Comparison of ENCODE assay signal across 26 mouse cellular contexts in the genomic region with DNA sequence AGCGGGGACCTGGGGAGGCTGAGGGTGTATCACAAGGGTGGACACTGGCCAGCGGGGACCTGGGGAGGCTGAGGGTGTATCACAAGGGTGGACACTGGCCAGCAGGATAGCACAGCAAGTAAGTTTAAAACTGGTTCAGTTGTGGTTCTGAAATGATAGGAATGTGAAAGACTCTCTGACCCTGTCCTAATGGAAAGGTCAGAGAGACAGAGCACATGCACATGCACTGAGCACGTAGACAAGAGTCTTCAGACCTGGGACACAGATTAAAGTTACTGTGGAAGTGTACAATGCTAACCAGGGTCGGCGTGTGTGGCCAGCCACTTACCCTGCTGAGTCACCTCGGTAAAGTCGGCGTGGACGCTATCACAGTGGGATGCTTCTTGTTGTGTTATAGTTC. TPM values are rescaled to one million over a fixed set of nuclear protein-coding genes. Genes with fewer than 3 reads are reported as not detected.
DNase-seq lines count a peak whose midpoint lies in the region; ATAC-seq and TF ChIP-seq lines count a peak whose summit lies in the region.
"Had no signal": no experiment of that assay in that cellular context is flagged by ENCODE, and none has a peak within 500 bp of the region (broad histone marks: within the 10 kb centered on the region; RNA-seq: fewer than 3 reads in every experiment).

No protein-coding gene starts in this region.

- no peak for TF ChIP-seq EP300 in liver, postnatal 0 days (IDR thresholded peaks at IDR 0.05; ENCODE audit: low read depth)

- DNase-seq in heart, embryonic 10.5 days (ENCODE audit: low spot score) = no peak
- no peak for DNase-seq in heart, adult 8-10 months (ENCODE audit: low spot score)
- no peak for DNase-seq in liver, postnatal 0 days
- no peak for DNase-seq in liver, embryonic 11.5 days (ENCODE audit: low spot score)
- DNase-seq: adrenal gland, postnatal 10 days; adrenal gland, postnatal 36 days; B cell, adult 2 months; cerebellum, adult 18-20 months; cerebellum, adult 9-10 months; cerebellum, postnatal 14 days; gastrocnemius, postnatal 10 days; gastrocnemius, postnatal 36 days had no signal

- H3K9ac ChIP-seq in heart, embryonic 11.5 days (ENCODE audit: low read depth, low read length) = no peak overlapping the region
- no peak overlapping the region for H3K9ac ChIP-seq in heart, embryonic 16.5 days (ENCODE audit: low read length)
- 0 out of 2 replicates have a peak overlapping the region, but pooled peaks have one; percentile 21 for H3K9ac ChIP-seq in liver, postnatal 0 days (replicated peaks)
- no peak overlapping the region for H3K9ac ChIP-seq in liver, embryonic 11.5 days (ENCODE audit: low read depth, low read length)
- H3K9ac ChIP-seq: forebrain, embryonic 13.5 days; heart, embryonic 12.5 days; hindbrain, embryonic 14.5 days had no signal

- H3K36me3 ChIP-seq in heart, embryonic 10.5 days = peaks cover 31% of the 10 kb centered on the region
- no peaks in the 10 kb centered on the region; the same call in 1 of the 2 replicates for H3K36me3 ChIP-seq in heart, embryonic 11.5 days (ENCODE audit: control insufficient read depth, insufficient read depth, low read length)
- H3K36me3 ChIP-seq in heart, embryonic 16.5 days (ENCODE audit: control insufficient read depth, insufficient read depth) = peaks cover 8% of the 10 kb centered on the region; the same call in 1 of the 2 replicates
- H3K36me3 ChIP-seq in liver, postnatal 0 days (replicated peaks; ENCODE audit: insufficient read depth, low read length) = no peaks in the 10 kb centered on the region; the same call in 1 of the 2 replicates
- no peaks in the 10 kb centered on the region for H3K36me3 ChIP-seq in liver, embryonic 11.5 days (ENCODE audit: control insufficient read depth, insufficient read depth, low read length)
- H3K36me3 ChIP-seq: G1E had no signal

- no peak overlapping the region for H3K4me2 ChIP-seq in heart, embryonic 11.5 days
- no peak overlapping the region for H3K4me2 ChIP-seq in heart, embryonic 16.5 days (ENCODE audit: low read depth, low read length)
- H3K4me2 ChIP-seq in liver, postnatal 0 days (ENCODE audit: low read depth, low read length) = no peak overlapping the region
- no peak overlapping the region for H3K4me2 ChIP-seq in liver, embryonic 11.5 days
- H3K4me2 ChIP-seq: forebrain, embryonic 13.5 days; heart, embryonic 12.5 days; hindbrain, embryonic 14.5 days had no signal

- no peak overlapping the region for H3K4me3 ChIP-seq in heart, embryonic 10.5 days
- no peak overlapping the region for H3K4me3 ChIP-seq in heart, embryonic 11.5 days (ENCODE audit: low read depth, low read length)
- no peak overlapping the region for H3K4me3 ChIP-seq in heart, embryonic 16.5 days (ENCODE audit: low read length)
- no peak overlapping the region for H3K4me3 ChIP-seq in liver, postnatal 0 days (ENCODE audit: low read depth, low read length)
- no peak overlapping the region for H3K4me3 ChIP-seq in liver, embryonic 11.5 days (ENCODE audit: low read depth, low read length)
- H3K4me3 ChIP-seq: forebrain, embryonic 10.5 days; forebrain, embryonic 13.5 days; heart, embryonic 12.5 days had no signal

- no peak for TF ChIP-seq CTCF in liver, postnatal 0 days (IDR thresholded peaks at IDR 0.05; ENCODE audit: low read depth)

- H3K27ac ChIP-seq in heart, embryonic 10.5 days = 0 out of 2 replicates have a peak overlapping the region, but pooled peaks have one; percentile 16
- no peak overlapping the region for H3K27ac ChIP-seq in heart, embryonic 11.5 days (ENCODE audit: low read depth, low read length)
- peak overlapping the region; percentile 45 for H3K27ac ChIP-seq in heart, embryonic 16.5 days (ENCODE audit: low read length)
- H3K27ac ChIP-seq in liver, postnatal 0 days (ENCODE audit: low read depth) = peak overlapping the region; percentile 39; the same call in 1 of the 2 replicates
- no peak overlapping the region for H3K27ac ChIP-seq in liver, embryonic 11.5 days (ENCODE audit: low read depth, low read length)
- H3K27ac ChIP-seq: forebrain, embryonic 10.5 days; forebrain, embryonic 13.5 days; hindbrain, embryonic 14.5 days; hindbrain, postnatal 0 days had no signal

- 67% methylated on average over 9 of the region's 9 CpGs for WGBS in heart, embryonic 10.5 days
- 64% methylated on average over 8 of the region's 9 CpGs for WGBS in heart, embryonic 11.5 days (ENCODE audit: insufficient replicate concordance)
- 58% methylated on average over 8 of the region's 9 CpGs for WGBS in heart, embryonic 16.5 days
- 67% methylated on average over 8 of the region's 9 CpGs for WGBS in liver, postnatal 0 days (ENCODE audit: insufficient replicate concordance)
- 82% methylated on average over 8 of the region's 9 CpGs for WGBS in liver, embryonic 11.5 days

- H3K9me3 ChIP-seq in heart, embryonic 10.5 days = no peaks in the 10 kb centered on the region
- H3K9me3 ChIP-seq in heart, embryonic 11.5 days (replicated peaks; ENCODE audit: control insufficient read depth, low read length) = no peaks in the 10 kb centered on the region
- no peaks in the 10 kb centered on the region for H3K9me3 ChIP-seq in heart, embryonic 16.5 days (replicated peaks; ENCODE audit: control insufficient read depth, low read length)
- H3K9me3 ChIP-seq in liver, postnatal 0 days (ENCODE audit: low read length) = no peaks in the 10 kb centered on the region
- H3K9me3 ChIP-seq in liver, embryonic 11.5 days (ENCODE audit: control insufficient read depth, low read length) = no peaks in the 10 kb centered on the region
- H3K9me3 ChIP-seq: forebrain, embryonic 10.5 days; forebrain, embryonic 13.5 days; heart, embryonic 12.5 days had no signal

- no peak for ATAC-seq in heart, embryonic 11.5 days (replicated peaks; ENCODE audit: insufficient number of reproducible peaks, low FRiP score, low TSS enrichment)
- ATAC-seq in heart, embryonic 16.5 days (replicated peaks; ENCODE audit: extremely low read depth, insufficient read depth, low FRiP score) = peak; percentile 50; the same call in 1 of the 2 replicates
- no peak for ATAC-seq in liver, postnatal 0 days
- ATAC-seq in liver, embryonic 11.5 days (replicated peaks; ENCODE audit: low FRiP score) = no peak
- ATAC-seq: forebrain, embryonic 13.5 days; forebrain, embryonic 16.5 days; hindbrain, postnatal 0 days; inflammation-experienced regulatory T-cells, adult 6 months; intestine, embryonic 16.5 days; Patski had no signal

- no peaks in the 10 kb centered on the region for H3K27me3 ChIP-seq in heart, embryonic 10.5 days (ENCODE audit: insufficient read depth, poor library complexity, severe bottlenecking)
- no peaks in the 10 kb centered on the region for H3K27me3 ChIP-seq in heart, embryonic 11.5 days (ENCODE audit: control insufficient read depth, insufficient read depth, low read length)
- no peaks in the 10 kb centered on the region for H3K27me3 ChIP-seq in heart, embryonic 16.5 days (ENCODE audit: control insufficient read depth, insufficient read depth, low read length)
- no peaks in the 10 kb centered on the region for H3K27me3 ChIP-seq in liver, postnatal 0 days (ENCODE audit: insufficient read depth, low read length)
- H3K27me3 ChIP-seq in liver, embryonic 11.5 days (replicated peaks; ENCODE audit: control insufficient read depth, insufficient read depth, low read length) = no peaks in the 10 kb centered on the region
- H3K27me3 ChIP-seq: CH12.LX; forebrain, embryonic 13.5 days; heart, embryonic 12.5 days; Patski had no signal

- peaks cover 40% of the 10 kb centered on the region for H3K4me1 ChIP-seq in heart, embryonic 10.5 days
- H3K4me1 ChIP-seq in heart, embryonic 11.5 days (ENCODE audit: control insufficient read depth, insufficient read depth, low read length) = peaks cover 9% of the 10 kb centered on the region
- H3K4me1 ChIP-seq in heart, embryonic 16.5 days (ENCODE audit: control insufficient read depth, insufficient read depth, low read length) = peaks cover 37% of the 10 kb centered on the region
- peaks cover 25% of the 10 kb centered on the region for H3K4me1 ChIP-seq in liver, postnatal 0 days (ENCODE audit: insufficient read depth)
- no peaks in the 10 kb centered on the region for H3K4me1 ChIP-seq in liver, embryonic 11.5 days (replicated peaks; ENCODE audit: control insufficient read depth, insufficient read depth, low read length)

RNA-seq across cellular contexts. Expression of a gene that starts 57.4 kb away (rescaled TPM):
- 3.8 and 7.4 TPM in 2 replicates for polyA plus RNA-seq in heart, embryonic 10.5 days (2016; fragmentation: Nextera tagmentation; extraction: Ambion mirVana)
- polyA plus RNA-seq in heart, embryonic 11.5 days (2014; fragmentation: Nextera tagmentation; extraction: Ambion mirVana) = 7.6 and 8.5 TPM in 2 replicates
- 5.9 and 6.1 TPM in 2 replicates for polyA plus RNA-seq in heart, embryonic 16.5 days (2015; fragmentation: Nextera tagmentation; extraction: Ambion mirVana)
- 10 to 100 TPM; 27.4 to 57.3 (median 35.1) TPM for total RNA-seq in heart, adult 8-10 months (2022)
- 0.22 and 0.24 TPM in 2 replicates for polyA plus RNA-seq in liver, postnatal 0 days (2015; fragmentation: Nextera tagmentation; extraction: Ambion mirVana)
- polyA plus RNA-seq in liver, embryonic 11.5 days (2014; fragmentation: Nextera tagmentation; extraction: Ambion mirVana) = 0.34 and 0.45 TPM in 2 replicates
- total RNA-seq: granulocyte monocyte progenitor cell, adult 5-6 weeks had no signal
- polyA plus RNA-seq: G1E had no signal

Comparison
In these comparisons a context has a peak if more than half of its experiments do, and no peak if none do; other contexts are left out.
1. H3K27ac ChIP-seq: peak in heart, embryonic 10.5 days (single experiment), heart, embryonic 16.5 days (single experiment) and liver, postnatal 0 days (single experiment); none in heart, embryonic 11.5 days (single experiment) and liver, embryonic 11.5 days (single experiment).